Mouse (Mus musculus) embryo, embryonic 11 days (tissue): ENCODE results near the gene Gna15.

Experiments
- DNase-seq: peaks from one replicate; pipeline ENCODE4 v3.0.0-alpha.2; 2015

The Gna15 gene

GRCm38 (mm10) chr10:81523142-81523541 is 883 bp downstream of the Gna15 start:
- no peak for DNase-seq

- DNase-seq, result no peak
Observed at GRCm38 (mm10) chr10:81519978-81520365, 4.1 kb downstream of the Gna15 start.

- no peak for DNase-seq
Observed at GRCm38 (mm10) chr10:81519227-81519977, 4.6 kb downstream of the Gna15 start.

- DNase-seq, result peak; percentile 80
Observed at GRCm38 (mm10) chr10:81518546-81518945, 5.5 kb downstream of the Gna15 start.

- no peak for DNase-seq
Observed at GRCm38 (mm10) chr10:81517227-81517626, 6.8 kb downstream of the Gna15 start.

GRCm38 (mm10) chr10:81513798-81514197 is 10.2 kb downstream of the Gna15 start:
- DNase-seq, result no peak

GRCm38 (mm10) chr10:81510246-81510810 is 13.7 kb downstream of the Gna15 start:
- no peak for DNase-seq

GRCm38 (mm10) chr10:81507691-81508489 is 16.1 kb downstream of the Gna15 start:
- DNase-seq, result no peak

- DNase-seq, result no peak
Observed at GRCm38 (mm10) chr10:81507095-81507494, 16.9 kb downstream of the Gna15 start.

GRCm38 (mm10) chr10:81505016-81505664 is 18.9 kb downstream of the Gna15 start:
- DNase-seq, result no peak

- peak; percentile 83 for DNase-seq
Observed at GRCm38 (mm10) chr10:81502658-81503057, 21.4 kb downstream of the Gna15 start.

- no peak for DNase-seq
Observed at GRCm38 (mm10) chr10:81501863-81502262, 22.2 kb downstream of the Gna15 start.

GRCm38 (mm10) chr10:81500032-81500431 is 24.0 kb downstream of the Gna15 start, which contains the start of gene S1pr4:
Gene S1pr4, minus strand, starts transcription at chr10:81500132.
- no peak for DNase-seq

GRCm38 (mm10) chr10:81499250-81499901 is 24.6 kb downstream of the Gna15 start:
- DNase-seq, result no peak

GRCm38 (mm10) chr10:81498316-81499249 is 25.4 kb downstream of the Gna15 start:
- DNase-seq, result no peak

GRCm38 (mm10) chr10:81497401-81498270 is 26.4 kb downstream of the Gna15 start:
- no peak for DNase-seq

- DNase-seq, result no peak
Observed at GRCm38 (mm10) chr10:81496969-81497368, 27.1 kb downstream of the Gna15 start.

GRCm38 (mm10) chr10:81496264-81496901 is 27.6 kb downstream of the Gna15 start, which contains the start of gene Ncln:
Gene Ncln, minus strand, starts transcription at chr10:81496392.
- peak; percentile 99 for DNase-seq

- DNase-seq, result no peak
Observed at GRCm38 (mm10) chr10:81495616-81496263, 28.3 kb downstream of the Gna15 start.
